Mouse (Mus musculus) neural tube, embryonic 11.5 days (tissue): ENCODE data around the gene Exo5. TPM values are rescaled to one million over a fixed set of nuclear protein-coding genes. Genes with fewer than 3 reads are reported as not detected.

ENCODE experiments used
- ATAC-seq: fragments of 200-750 bp; cut with Nextera tagmentation; 2 replicates; pipeline ENCODE4 v1.8.0; 2017; ENCODE audit warnings: moderate number of reproducible peaks, mild to moderate bottlenecking, moderate TSS enrichment, moderate library complexity; ENCODE audit not compliant: insufficient read depth, low FRiP score, low TSS enrichment
- DNase-seq: peaks from one replicate; pipeline ENCODE4 v3.0.0-alpha.2; 2015; ENCODE audit warnings: low spot score
- H3K27ac ChIP-seq: fragments of 300-500 bp; sonication (generic); 2 replicates; pipeline ENCODE4 v1.5.1; 2014; ENCODE audit warnings: low read depth, mild to moderate bottlenecking, low read length
- H3K27me3 ChIP-seq: fragments of 300-500 bp; sonication (generic); 2 replicates; pipeline ENCODE4 v1.6.1; 2014; ENCODE audit warnings: mild to moderate bottlenecking, low read length, mixed read lengths; ENCODE audit not compliant: control insufficient read depth, insufficient read depth
- H3K36me3 ChIP-seq: fragments of 300-500 bp; sonication (generic); 2 replicates; pipeline ENCODE4 v1.6.1; 2014; ENCODE audit warnings: mild to moderate bottlenecking, low read length, moderate library complexity, mixed read lengths; ENCODE audit not compliant: control insufficient read depth, insufficient read depth
- H3K4me1 ChIP-seq: fragments of 300-500 bp; sonication (generic); 2 replicates; pipeline ENCODE4 v1.6.1; 2014; ENCODE audit warnings: low read length, mixed read lengths; ENCODE audit not compliant: control insufficient read depth, insufficient read depth
- H3K4me2 ChIP-seq: fragments of 300-500 bp; sonication (generic); 2 replicates; pipeline ENCODE4 v1.6.1; 2014; ENCODE audit warnings: low read depth, mild to moderate bottlenecking, moderate library complexity
- H3K4me3 ChIP-seq: fragments of 300-500 bp; sonication (generic); 2 replicates; pipeline ENCODE4 v1.5.1; 2014; ENCODE audit warnings: low read depth, low read length
- H3K9ac ChIP-seq: fragments of 300-500 bp; sonication (generic); 2 replicates; pipeline ENCODE4 v1.6.1; 2014; ENCODE audit warnings: mild to moderate bottlenecking, low read length
- H3K9me3 ChIP-seq: fragments of 300-500 bp; sonication (generic); 2 replicates; pipeline ENCODE4 v1.6.1; 2016; ENCODE audit warnings: low read length; ENCODE audit not compliant: control insufficient read depth
- WGBS: fragments of 180-500 bp; shearing (Covaris S2); extraction: QIAGEN DNeasy Blood & Tissue Kit; methylation state at CpG from one replicate; pipeline ENCODE4 v1.1.7; 2014; 5-methylcytosine and 5-hydroxymethylcytosine counted together
- polyA plus RNA-seq: library from polyadenylated mRNA; unstranded; fragments of >200 nt; fragmentation: Nextera tagmentation; extraction: Ambion mirVana; gene quantifications from 2 replicates; pipeline ENCODE4 v1.2.1, GENCODE M21; 2014

Exo5 gene
- polyA plus RNA-seq, 1 experiment from 2014 or later = 32.8 TPM

GRCm38 (mm10) chr4:120886131-120886530 lies 38.7 kb downstream of the Exo5 start:
- Histone ChIP-seq H3K27ac (no peak overlapping the region), H3K27me3 (no peaks in the 10 kb centered on the region), H3K9me3 (no peaks in the 10 kb centered on the region), H3K9ac (no peak overlapping the region), H3K4me2 (no peak overlapping the region), H3K4me3 (no peak overlapping the region), H3K36me3 (no peaks in the 10 kb centered on the region), H3K4me1 (peaks cover 14% of the 10 kb centered on the region)
- no peak for ATAC-seq
- DNase-seq = no peak
- 49% methylated on average over 4 of the region's 4 CpGs for WGBS

DNA sequence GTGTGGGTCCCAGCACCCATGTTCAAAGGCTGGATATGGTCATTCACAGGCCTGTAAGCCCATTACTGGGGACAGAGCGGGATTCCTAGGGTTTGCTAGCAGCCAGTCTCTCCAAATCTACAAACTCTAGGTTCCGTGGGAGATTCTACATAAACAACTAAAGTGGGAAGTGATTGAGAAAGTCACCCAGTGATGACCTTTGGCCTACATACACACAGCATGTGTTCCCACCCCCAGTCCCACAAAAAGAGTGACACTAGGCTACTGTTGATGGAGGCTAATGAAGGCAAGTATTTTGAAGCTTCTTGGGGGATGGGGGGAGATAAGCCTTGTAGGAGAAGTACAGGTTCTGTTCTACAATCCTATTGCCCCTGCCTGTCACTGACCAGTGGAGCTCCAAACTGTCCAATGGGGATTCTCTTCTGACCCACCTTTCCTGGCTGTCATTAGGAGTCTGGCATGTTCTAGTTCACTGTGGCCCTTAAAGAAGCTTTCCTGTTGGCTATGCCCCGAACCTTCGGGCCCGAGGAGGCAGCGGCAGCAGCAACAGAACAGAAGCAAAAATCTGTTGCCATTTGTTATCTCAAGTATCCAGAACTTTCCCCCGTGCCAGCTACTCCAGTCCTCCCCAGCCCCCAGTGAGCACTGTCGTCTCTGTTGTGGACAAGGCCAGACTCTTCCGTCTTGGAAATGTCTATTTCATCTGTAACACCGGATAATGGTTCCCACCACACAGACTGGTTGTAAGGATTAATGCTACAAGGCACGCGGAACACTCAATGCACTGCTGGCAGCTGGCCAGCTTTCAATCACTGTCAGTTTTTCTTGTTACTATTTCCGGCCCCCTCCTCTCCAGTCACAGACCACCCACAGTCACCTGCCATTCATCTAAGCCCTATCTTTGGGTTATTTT lies 39.4 kb downstream of the Exo5 start:
- Histone ChIP-seq H3K27me3 (no peaks in the 10 kb centered on the region), H3K4me2 (no peak overlapping the region), H3K36me3 (no peaks in the 10 kb centered on the region), H3K9ac (no peak overlapping the region), H3K4me1 (peaks cover 14% of the 10 kb centered on the region), H3K4me3 (no peak overlapping the region), H3K9me3 (no peaks in the 10 kb centered on the region), H3K27ac (no peak overlapping the region)
- peak; percentile 56 for DNase-seq
- no peak for ATAC-seq
- WGBS = 44% methylated on average over 13 of the region's 13 CpGs

DNA sequence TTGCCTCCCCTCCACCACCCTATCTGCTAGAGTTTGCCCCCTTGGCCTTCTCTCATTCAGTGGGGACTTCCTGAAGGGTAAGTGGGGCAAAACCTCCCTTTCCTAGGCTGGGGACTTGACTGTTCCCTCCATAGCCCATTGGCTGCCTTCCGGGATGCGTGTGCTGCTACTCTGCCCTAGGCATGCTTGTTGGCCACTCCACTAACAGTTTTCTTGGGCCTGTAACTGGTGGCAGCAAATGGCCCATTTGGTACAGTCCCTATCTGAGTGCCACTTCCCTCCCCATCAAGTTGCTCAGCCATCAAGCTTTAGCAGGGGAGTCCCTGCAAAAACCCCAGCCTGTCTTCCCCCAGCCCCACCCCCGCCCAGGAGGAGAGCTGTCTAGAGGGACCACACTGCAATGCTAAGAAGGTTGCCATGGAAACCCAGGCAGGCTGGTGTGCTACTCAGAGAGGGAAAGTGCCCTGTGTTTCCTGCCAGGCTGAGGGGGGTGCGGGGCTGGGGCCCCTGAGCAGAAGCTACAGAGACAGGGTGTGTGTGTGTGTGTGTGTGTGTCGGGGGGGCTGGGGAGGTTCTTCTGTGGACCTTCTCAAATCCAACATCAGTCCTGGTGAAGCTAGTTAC lies 42.7 kb downstream of the Exo5 start:
- H3K27ac ChIP-seq = no peak overlapping the region
- H3K36me3 ChIP-seq = no peaks in the 10 kb centered on the region
- H3K27me3 ChIP-seq = no peaks in the 10 kb centered on the region
- 36% methylated on average over 5 of the region's 5 CpGs for WGBS
- H3K4me2 ChIP-seq = no peak overlapping the region
- H3K4me1 ChIP-seq = peaks cover 14% of the 10 kb centered on the region
- no peaks in the 10 kb centered on the region for H3K9me3 ChIP-seq
- no peak overlapping the region for H3K4me3 ChIP-seq
- H3K9ac ChIP-seq = no peak overlapping the region
- DNase-seq (peak; percentile 54), ATAC-seq (peak; percentile 84)

GRCm38 (mm10) chr4:120880731-120881432 lies 43.9 kb downstream of the Exo5 start:
- H3K9me3 ChIP-seq = no peaks in the 10 kb centered on the region
- no peak overlapping the region for H3K4me3 ChIP-seq
- peaks cover 13% of the 10 kb centered on the region for H3K4me1 ChIP-seq
- whole genome bisulfite sequencing = 62% methylated on average over 6 of the region's 6 CpGs
- no peak overlapping the region for H3K27ac ChIP-seq
- no peaks in the 10 kb centered on the region for H3K36me3 ChIP-seq
- H3K9ac ChIP-seq = no peak overlapping the region
- H3K4me2 ChIP-seq = no peak overlapping the region
- ATAC-seq (no peak), DNase-seq (no peak)
- no peaks in the 10 kb centered on the region for H3K27me3 ChIP-seq

DNA sequence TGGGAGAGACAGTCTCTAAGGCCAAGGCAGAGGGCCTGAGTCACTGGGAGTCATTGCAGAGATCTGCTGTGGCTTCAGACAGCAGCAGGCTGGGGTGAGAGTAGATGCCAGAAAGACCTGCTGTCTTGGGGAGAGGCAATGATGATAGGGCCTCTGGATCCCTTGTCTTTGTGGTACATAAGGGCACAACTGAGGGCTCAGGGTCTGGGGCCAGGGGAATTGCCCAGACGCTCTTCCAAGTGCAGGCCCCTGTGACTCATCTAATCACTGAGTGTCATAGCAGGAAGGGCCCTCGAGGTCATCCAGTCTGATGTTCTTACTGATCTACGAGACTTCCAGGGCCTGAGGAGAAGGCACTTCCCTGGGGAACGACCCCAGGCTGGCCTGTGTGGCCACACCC lies 45.4 kb downstream of the Exo5 start:
- Histone ChIP-seq H3K4me2 (no peak overlapping the region), H3K4me1 (peaks cover 8% of the 10 kb centered on the region), H3K27me3 (no peaks in the 10 kb centered on the region), H3K36me3 (no peaks in the 10 kb centered on the region), H3K27ac (no peak overlapping the region), H3K9ac (no peak overlapping the region), H3K9me3 (no peaks in the 10 kb centered on the region), H3K4me3 (no peak overlapping the region)
- WGBS = 35% methylated on average over 4 of the region's 4 CpGs
- ATAC-seq = no peak
- no peak for DNase-seq

DNA sequence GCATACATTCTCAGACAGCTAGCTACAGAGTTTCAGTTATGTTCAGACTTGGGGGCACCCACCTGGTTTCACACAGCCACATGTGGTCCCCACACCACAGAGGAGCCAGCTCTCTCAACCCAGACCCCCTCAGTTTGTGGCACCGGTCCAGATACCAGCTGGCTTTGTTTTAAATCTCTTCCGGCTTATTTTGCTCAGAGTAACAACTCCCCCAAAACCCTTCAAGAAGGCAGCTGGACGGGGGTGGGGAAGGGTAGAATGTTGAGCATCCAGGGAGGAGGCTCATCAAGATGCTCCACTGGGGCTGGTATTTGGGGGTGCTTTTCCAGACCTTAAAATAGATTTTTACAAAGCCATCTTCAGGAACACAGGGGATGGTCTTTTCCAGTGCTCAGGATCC lies 46.1 kb downstream of the Exo5 start:
- Histone ChIP-seq H3K4me2 (no peak overlapping the region), H3K27ac (no peak overlapping the region), H3K9me3 (no peaks in the 10 kb centered on the region), H3K4me1 (peaks cover 8% of the 10 kb centered on the region), H3K4me3 (no peak overlapping the region), H3K27me3 (no peaks in the 10 kb centered on the region), H3K9ac (no peak overlapping the region), H3K36me3 (no peaks in the 10 kb centered on the region)
- no peak for ATAC-seq
- 86% methylated on average over 3 of the region's 3 CpGs for WGBS
- DNase-seq = no peak

DNA sequence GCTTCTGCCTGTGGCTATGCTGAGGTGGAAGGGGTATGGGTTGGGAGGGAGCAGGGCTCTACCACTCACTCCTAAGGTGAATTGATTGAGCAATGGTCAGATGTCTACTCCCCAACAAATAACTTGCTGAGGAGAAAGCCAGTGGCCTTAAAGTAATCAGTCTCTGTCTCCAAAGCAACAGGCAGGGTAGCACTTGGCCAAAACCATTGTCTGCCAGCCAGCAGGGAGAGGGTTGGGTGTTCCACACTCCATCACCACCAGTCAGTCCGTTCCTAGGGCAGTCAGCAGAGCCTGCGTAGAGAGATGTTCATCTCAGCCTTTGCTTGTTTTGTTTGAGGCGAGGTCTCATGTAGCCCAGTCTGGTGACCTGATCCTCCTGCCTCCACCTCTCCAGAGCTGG lies 48.9 kb downstream of the Exo5 start:
- no peak overlapping the region for H3K27ac ChIP-seq
- WGBS = 55% methylated on average over 3 of the region's 3 CpGs
- DNase-seq (no peak), ATAC-seq (no peak)
- H3K36me3 ChIP-seq = no peaks in the 10 kb centered on the region
- H3K9me3 ChIP-seq = no peaks in the 10 kb centered on the region
- H3K4me1 ChIP-seq = no peaks in the 10 kb centered on the region
- H3K4me2 ChIP-seq = no peak overlapping the region
- no peak overlapping the region for H3K9ac ChIP-seq
- H3K4me3 ChIP-seq = no peak overlapping the region
- no peaks in the 10 kb centered on the region for H3K27me3 ChIP-seq
